Mouse (Mus musculus) monocyte, adult 5-6 weeks (primary cell): ENCODE data around the gene Prkag1. TPM values are rescaled to one million over a fixed set of nuclear protein-coding genes. Genes with fewer than 3 reads are reported as not detected.

Source experiments
- ATAC-seq: fragments of 153-309, 156-312 bp; replicated peaks from 2 replicates; pipeline ENCODE4 v1.8.0; 2017; ENCODE audit warnings: mild to moderate bottlenecking; ENCODE audit not compliant: low TSS enrichment, insufficient number of reproducible peaks, severe bottlenecking, poor library complexity, low FRiP score
- total RNA-seq: library from RNA; stranded (forward); fragments of 200-1000, 200-491, 200-594 nt; gene quantifications from 3 replicates; pipeline ENCODE4 v1.2.3, GENCODE M21; 2017

The Prkag1 gene
- total RNA-seq, 1 experiment from 2014 or later, result 132 TPM

DNA sequence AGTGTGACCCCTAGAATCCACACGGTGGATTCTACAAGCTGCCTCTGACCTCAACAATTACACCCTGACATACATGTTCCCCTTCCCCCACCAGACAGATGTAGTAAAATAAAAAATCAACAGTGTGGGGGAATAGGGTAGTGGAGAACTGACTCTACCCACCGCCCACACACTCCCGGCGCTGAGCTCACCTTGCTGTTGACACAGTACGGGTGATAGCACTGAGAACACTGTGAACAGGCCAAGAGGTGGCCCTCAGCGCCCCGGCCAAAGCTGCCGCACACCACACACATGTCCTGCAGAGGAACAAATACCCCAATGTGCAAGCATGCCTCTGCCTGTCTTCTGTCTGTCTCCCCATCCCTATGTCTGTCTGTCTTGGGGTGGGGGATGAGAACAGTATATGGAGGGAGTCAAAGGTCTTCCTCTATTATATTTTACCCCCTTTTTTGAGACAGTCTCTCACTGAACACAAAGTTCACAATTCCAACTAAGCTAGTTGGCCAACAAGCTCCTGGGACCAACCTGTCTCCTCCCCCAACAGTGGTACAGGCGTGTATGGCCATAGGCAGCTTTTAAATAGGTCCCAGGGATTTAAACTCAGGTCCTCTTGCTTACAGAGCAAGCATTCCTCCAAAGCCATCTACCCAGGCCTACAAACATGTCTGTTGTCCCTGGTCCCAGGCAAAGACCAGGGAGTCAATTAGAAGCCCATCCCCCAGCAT is 28.2 kb upstream of the Prkag1 start:
- no peak for ATAC-seq

- no peak for ATAC-seq
Measured at GRCm38 (mm10) chr15:98854214-98854613, 22.9 kb upstream of the Prkag1 start.

GRCm38 (mm10) chr15:98853161-98853937 is 22.0 kb upstream of the Prkag1 start:
- no peak for ATAC-seq

DNA sequence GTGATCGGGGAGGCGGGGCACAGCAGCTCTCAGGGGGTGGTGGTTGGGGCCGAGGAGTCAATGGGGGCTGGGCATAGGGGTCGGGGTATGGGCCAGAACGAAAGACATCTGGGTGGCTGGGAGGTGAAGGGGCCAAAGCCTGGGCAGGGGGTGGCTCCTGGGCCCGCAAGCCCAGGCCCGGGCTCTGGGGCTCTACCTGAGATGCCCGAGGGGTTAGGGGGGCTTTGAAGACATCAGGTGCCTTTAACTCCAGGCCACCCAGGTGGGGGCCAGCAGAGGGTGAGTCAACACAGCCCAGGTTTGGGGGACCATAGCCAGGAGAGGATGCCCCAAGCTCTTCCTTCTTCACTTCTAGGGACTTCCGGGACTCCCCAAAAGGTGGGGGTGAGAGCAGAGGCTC is 21.4 kb upstream of the Prkag1 start:
- ATAC-seq, result no peak

GRCm38 (mm10) chr15:98852071-98852470 is 20.8 kb upstream of the Prkag1 start:
- no peak for ATAC-seq

DNA sequence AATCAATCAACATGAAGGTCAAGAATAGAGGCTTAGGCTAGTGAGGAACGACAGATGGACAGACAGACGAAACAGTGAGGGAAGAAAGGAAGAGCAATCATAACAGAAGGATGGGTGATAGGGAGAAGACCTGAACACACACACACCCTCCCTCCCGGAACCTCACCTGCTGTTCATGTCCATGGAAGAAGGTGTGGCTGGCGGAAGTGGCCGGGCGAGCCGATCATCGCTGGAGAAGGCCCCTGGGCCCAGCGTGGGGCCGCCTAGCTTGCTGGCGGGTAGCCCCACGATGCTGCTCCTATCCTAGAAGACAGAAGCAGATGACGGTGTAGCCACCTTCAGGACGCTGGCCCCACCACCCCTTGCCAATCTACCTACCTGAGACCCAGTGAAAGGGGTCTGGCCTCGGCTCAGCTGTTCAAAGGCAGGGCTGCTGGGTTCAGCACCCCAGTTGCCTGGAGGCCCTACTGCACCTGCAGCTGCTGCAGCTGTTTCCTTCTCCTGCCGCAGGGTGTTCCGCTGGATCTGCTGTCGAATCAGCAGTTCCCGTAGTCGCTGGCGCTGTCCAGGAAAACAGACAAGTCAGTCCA is 20.0 kb upstream of the Prkag1 start:
- ATAC-seq, result no peak

- ATAC-seq, result no peak
Measured at GRCm38 (mm10) chr15:98850668-98851067, 19.3 kb upstream of the Prkag1 start.

DNA sequence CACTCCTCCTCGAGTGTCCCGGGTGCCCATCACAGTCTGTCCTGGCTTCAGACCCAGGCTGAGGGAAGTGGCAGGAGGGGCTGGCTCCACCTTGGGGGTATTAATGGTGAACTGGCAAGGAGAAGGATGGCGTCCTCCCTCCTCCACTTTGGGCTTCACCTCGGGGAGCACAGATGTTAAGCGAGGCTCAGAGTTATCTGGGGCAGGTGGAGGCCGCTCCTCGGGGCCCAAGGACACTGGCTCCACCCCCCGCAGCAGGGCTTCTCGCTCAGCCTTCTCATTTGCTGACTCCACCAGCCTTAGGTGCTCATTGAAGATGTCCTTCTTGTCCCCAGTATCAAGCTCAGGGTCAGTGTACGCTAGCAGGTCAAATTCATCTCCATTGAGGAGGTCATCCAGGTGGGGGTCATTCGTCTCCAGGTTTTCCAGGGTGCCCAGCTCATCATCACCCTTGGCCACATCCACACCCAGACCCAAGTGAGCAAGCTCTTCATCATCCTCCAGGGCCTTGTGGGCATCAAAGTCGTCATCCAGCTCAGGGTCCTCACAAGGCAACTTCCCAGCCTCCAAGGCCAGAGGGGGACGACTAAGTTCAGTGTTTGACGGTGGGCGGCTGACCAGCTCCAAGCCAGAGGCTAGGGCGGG is 18.8 kb upstream of the Prkag1 start:
- no peak for ATAC-seq

DNA sequence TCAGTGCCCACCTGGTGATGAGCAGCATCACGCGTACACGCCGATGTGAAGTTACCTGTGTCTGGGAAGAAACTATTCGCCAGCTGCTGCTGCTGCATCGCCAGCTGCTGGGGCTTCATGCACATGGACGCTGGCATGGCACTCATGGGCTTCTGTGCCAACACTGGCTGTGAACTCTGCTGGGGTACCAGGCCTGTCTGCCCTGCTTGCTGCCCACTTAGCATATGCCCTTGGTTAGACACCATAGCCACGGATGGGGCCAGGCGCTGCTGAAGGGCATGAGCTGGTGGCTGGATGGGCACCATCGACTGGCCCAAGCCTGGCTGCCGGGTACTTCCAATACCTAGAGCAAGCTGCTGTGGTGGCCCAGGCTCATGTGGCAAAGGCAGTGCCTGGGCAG is 17.8 kb upstream of the Prkag1 start:
- ATAC-seq, result no peak

DNA sequence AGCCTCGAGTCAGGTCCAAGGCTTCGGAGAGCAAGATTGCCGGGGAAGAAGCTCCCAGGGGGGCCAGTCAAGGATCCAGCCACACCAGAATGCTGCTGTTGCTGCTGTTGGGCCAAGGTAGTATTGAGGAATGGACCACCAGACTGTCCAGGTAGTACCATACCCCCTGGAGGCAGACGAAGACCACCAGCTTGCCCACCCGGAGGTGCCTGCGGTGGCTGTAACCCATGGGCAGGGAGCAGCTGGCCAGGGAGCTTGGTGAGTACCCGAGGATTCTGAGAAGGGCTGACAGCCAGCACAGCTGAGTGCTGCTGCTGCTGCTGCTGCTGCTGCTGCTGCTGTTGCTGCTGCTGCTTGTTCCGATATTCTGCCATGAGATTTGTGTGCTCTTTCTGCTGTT is 14.8 kb upstream of the Prkag1 start:
- no peak for ATAC-seq

DNA sequence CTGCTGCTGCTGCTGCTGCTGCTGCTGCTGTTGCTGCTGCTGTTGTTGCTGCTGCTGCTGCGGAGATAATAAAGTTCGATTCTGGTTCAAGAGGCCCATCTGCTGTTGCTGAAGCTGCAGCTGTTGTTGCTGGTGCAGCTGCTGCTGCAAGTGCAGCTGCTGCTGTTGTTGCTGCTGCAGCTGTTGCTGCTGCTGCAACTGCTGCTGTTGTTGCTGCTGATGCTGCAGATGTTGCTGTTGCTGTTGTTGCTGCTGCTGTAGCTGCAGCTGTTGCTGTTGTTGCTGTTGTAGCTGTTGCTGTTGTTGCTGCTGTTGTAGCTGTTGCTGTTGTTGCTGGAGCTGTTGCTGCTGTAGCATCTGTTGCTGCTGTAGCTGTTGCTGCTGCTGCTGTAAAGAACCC is 13.8 kb upstream of the Prkag1 start:
- ATAC-seq, result no peak

DNA sequence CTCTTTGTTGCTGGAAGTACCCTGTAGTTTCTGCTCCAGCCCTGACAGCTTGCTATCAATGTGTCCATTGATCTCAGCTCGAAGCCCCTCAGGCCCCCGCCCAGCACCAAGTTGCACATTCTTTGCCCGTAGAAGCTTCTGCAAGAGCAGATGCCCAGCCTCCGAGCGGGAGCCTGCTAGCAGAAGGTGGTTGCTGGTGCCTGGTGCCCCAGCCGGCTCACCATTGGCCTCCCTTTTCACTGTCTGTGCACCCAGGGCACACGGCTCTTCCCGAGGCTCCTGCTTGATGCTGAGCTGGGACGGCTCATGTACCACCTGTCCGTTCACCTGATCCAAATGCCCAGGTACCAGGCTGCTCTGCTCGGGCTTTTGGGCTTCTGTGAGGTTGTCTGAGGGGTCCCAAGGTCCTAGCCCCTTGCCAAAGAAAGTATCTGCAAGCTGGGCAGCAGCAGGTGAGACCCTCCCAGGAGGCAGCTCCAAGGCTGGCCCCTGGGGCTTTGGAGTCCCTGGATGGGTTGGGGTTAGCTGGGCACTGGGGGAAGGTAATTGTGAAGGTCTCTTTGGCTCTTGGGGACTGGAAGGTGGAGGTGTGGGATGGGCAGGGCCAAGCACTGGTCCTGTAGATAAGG is 12.4 kb upstream of the Prkag1 start:
- no peak for ATAC-seq

DNA sequence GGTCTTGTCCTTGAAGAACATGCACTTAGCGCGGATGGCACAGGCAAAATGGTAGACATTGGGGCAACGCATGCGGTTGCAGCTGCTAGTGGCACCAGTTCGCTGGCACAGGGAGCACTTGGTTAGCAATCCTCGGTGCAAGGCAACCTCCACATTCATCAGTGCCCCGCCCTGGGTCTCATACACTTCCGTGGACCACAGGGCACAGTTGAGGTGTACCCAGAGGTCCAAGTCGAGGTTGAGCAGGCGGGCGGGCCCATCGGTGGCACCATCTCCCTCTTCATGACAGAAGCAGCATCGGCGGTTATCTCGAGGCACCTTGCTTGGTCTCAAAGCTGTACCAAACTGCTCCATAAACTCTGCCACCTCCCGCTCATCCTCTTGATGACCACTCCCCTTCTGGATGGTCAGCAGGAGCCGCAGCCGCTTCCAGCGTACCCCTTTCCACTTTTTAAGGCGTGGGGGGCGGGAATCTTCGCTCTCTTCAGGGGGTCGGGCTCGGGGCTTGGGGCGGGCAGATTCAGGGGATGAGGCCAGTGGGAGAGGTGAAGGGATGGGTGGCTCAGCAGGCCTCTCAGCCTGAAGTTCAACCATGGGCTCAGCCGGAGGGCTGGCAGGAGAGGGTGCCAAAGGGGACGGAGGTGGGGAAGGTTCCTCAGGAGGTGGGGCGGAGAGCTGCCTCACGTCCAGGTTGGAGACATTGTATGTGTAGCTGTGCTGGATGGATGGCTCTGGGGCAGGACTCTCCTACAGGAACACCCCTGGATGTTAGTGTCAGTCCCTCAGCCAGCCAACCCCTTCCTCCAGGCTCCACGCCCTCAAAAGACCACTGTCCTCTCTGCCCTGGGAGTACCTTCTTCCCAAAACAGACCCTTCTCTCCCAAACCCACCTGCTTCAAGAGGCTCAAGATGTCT is 8.6 kb upstream of the Prkag1 start:
- no peak for ATAC-seq

- ATAC-seq, result no peak
Measured at GRCm38 (mm10) chr15:98839161-98839560, 7.8 kb upstream of the Prkag1 start.

DNA sequence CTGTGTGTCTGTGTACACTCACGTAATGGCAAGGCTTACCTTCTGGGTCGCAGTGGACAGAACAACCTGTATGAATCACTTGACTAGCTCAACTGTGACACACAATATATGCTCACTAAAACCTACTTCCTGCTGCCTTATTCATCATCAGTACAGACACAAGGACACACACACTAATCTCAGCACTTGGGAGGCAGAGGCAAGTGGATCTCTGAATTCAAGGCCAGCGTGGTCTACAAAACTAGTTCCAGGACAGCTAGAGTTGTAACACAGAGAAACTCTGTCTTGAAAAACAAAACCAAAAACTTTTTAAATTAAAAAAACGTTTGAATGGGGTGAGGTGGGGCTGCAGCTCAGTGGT is 6.4 kb upstream of the Prkag1 start:
- ATAC-seq, result no peak

- no peak for ATAC-seq
Measured at GRCm38 (mm10) chr15:98837006-98837742, 5.9 kb upstream of the Prkag1 start.

- no peak for ATAC-seq
Measured at GRCm38 (mm10) chr15:98835291-98835690, 4.0 kb upstream of the Prkag1 start.

- ATAC-seq, result no peak
Measured at GRCm38 (mm10) chr15:98834059-98834458, 2.7 kb upstream of the Prkag1 start.
